Mouse (Mus musculus) lung, postnatal 0 days (tissue): ENCODE data around the gene Treh. TPM values are rescaled to one million over a fixed set of nuclear protein-coding genes. Genes with fewer than 3 reads are reported as not detected.

ENCODE experiments used
- ATAC-seq: fragments of 200-750 bp; cut with Nextera tagmentation; 2 replicates; pipeline ENCODE4 v1.8.0; 2017; ENCODE audit warnings: moderate library complexity
- DNase-seq: peaks from one replicate; pipeline ENCODE4 v3.0.0-alpha.2; 2016; ENCODE audit warnings: low spot score
- H3K27ac ChIP-seq: fragments of 300-500 bp; sonication (generic); 2 replicates; pipeline ENCODE4 v1.5.1; 2014; ENCODE audit warnings: antibody characterized with exemption, mild to moderate bottlenecking, low read length, mixed read lengths
- H3K27me3 ChIP-seq: fragments of 300-500 bp; sonication (generic); replicated peaks from 2 replicates; pipeline ENCODE4 v1.6.1; 2014; ENCODE audit warnings: low read length, mixed read lengths; ENCODE audit not compliant: insufficient read depth
- H3K36me3 ChIP-seq: fragments of 300-500 bp; sonication (generic); 2 replicates; pipeline ENCODE4 v1.6.1; 2014; ENCODE audit warnings: low read length, mixed read lengths; ENCODE audit not compliant: insufficient read depth
- H3K4me1 ChIP-seq: fragments of 300-500 bp; sonication (generic); 2 replicates; pipeline ENCODE4 v1.6.1; 2014; ENCODE audit warnings: antibody characterized with exemption, low read depth, low read length, mixed read lengths; ENCODE audit not compliant: insufficient read depth
- H3K4me2 ChIP-seq: fragments of 300-500 bp; sonication (generic); replicated peaks from 2 replicates; pipeline ENCODE4 v1.6.1; 2014; ENCODE audit warnings: low read depth, mild to moderate bottlenecking, low read length, moderate library complexity, mixed read lengths
- H3K4me3 ChIP-seq: fragments of 300-500 bp; sonication (generic); 2 replicates; pipeline ENCODE4 v1.5.1; 2014; ENCODE audit warnings: low read depth, low read length
- H3K9ac ChIP-seq: fragments of 300-500 bp; sonication (generic); replicated peaks from 2 replicates; pipeline ENCODE4 v1.6.1; 2014; ENCODE audit warnings: low read depth, mild to moderate bottlenecking
- H3K9me3 ChIP-seq: fragments of 300-500 bp; sonication (generic); 2 replicates; pipeline ENCODE4 v1.6.1; 2016; ENCODE audit warnings: low read length, mixed read lengths
- CTCF ChIP-seq: IDR thresholded peaks from 2 replicates; pipeline ENCODE4 v1.5.1; 2016; ENCODE audit warnings: antibody characterized with exemption, mild to moderate bottlenecking
- EP300 ChIP-seq: IDR thresholded peaks from 2 replicates; pipeline ENCODE4 v1.6.1; 2016; ENCODE audit warnings: antibody characterized with exemption, mild to moderate bottlenecking, control low read depth
- WGBS: fragments of 180-500 bp; shearing (Covaris S2); extraction: QIAGEN DNeasy Blood & Tissue Kit; methylation state at CpG from one replicate; pipeline ENCODE4 v1.1.7; 2014; 5-methylcytosine and 5-hydroxymethylcytosine counted together
- polyA plus RNA-seq: library from polyadenylated mRNA; unstranded; fragments of >200 nt; fragmentation: Nextera tagmentation; extraction: Ambion mirVana; gene quantifications from 2 replicates; pipeline ENCODE4 v1.2.1, GENCODE M21; 2015

The Treh gene
- polyA plus RNA-seq, 1 experiment from 2014 or later: not detected

- Histone ChIP-seq H3K27me3 (no peaks in the 10 kb centered on the region), H3K4me1 (no peaks in the 10 kb centered on the region), H3K9me3 (no peaks in the 10 kb centered on the region), H3K36me3 (peaks cover 10% of the 10 kb centered on the region; the same call in 1 of the 2 replicates), H3K9ac (no peak overlapping the region), H3K4me3 (no peak overlapping the region), H3K27ac (no peak overlapping the region), H3K4me2 (no peak overlapping the region)
- TF ChIP-seq CTCF (no peak), EP300 (no peak)
- DNase-seq: no peak
- WGBS: 77% methylated on average over 3 of the region's 3 CpGs
- ATAC-seq: no peak
Observed at GRCm38 (mm10) chr9:44640646-44641357, 32.2 kb upstream of the Treh start.

GRCm38 (mm10) chr9:44641616-44642015 lies 31.4 kb upstream of the Treh start:
- Histone ChIP-seq H3K9ac (no peak overlapping the region), H3K4me3 (no peak overlapping the region), H3K27ac (no peak overlapping the region), H3K9me3 (no peaks in the 10 kb centered on the region), H3K27me3 (no peaks in the 10 kb centered on the region), H3K36me3 (peaks cover 4% of the 10 kb centered on the region; the same call in 1 of the 2 replicates), H3K4me2 (no peak overlapping the region), H3K4me1 (no peaks in the 10 kb centered on the region)
- ATAC-seq (no peak), DNase-seq (no peak)
- TF ChIP-seq CTCF (no peak), EP300 (no peak)
- 89% methylated on average over 2 of the region's 2 CpGs for WGBS

- H3K4me3 ChIP-seq: no peak overlapping the region
- no peak for TF ChIP-seq CTCF
- TF ChIP-seq EP300: no peak
- no peak for ATAC-seq
- no peaks in the 10 kb centered on the region for H3K27me3 ChIP-seq
- 94% methylated on average over 7 of the region's 7 CpGs for WGBS
- H3K4me1 ChIP-seq: no peaks in the 10 kb centered on the region
- H3K4me2 ChIP-seq: no peak overlapping the region
- no peaks in the 10 kb centered on the region for H3K9me3 ChIP-seq
- no peak for DNase-seq
- no peaks in the 10 kb centered on the region for H3K36me3 ChIP-seq
- no peak overlapping the region for H3K9ac ChIP-seq
- H3K27ac ChIP-seq: no peak overlapping the region
Observed at GRCm38 (mm10) chr9:44643103-44643502, 29.9 kb upstream of the Treh start.

GRCm38 (mm10) chr9:44644186-44644585 lies 28.8 kb upstream of the Treh start:
- 74% methylated on average over 2 of the region's 2 CpGs for WGBS
- ATAC-seq: no peak

GRCm38 (mm10) chr9:44645481-44645880 lies 27.6 kb upstream of the Treh start:
- DNase-seq (peak; percentile 58), ATAC-seq (peak; percentile 83)
- 33% methylated on average over 5 of the region's 5 CpGs for WGBS
- Histone ChIP-seq H3K27me3 (no peaks in the 10 kb centered on the region), H3K27ac (no peak overlapping the region), H3K36me3 (no peaks in the 10 kb centered on the region), H3K4me2 (no peak overlapping the region), H3K9ac (no peak overlapping the region), H3K4me1 (no peaks in the 10 kb centered on the region), H3K9me3 (no peaks in the 10 kb centered on the region), H3K4me3 (no peak overlapping the region)
- peak; percentile 48 for TF ChIP-seq CTCF
- TF ChIP-seq EP300: no peak

More at GRCm38 (mm10) chr9:44644186-44644585, 28.8 kb upstream of the Treh start:
- Histone ChIP-seq H3K4me2 (no peak overlapping the region), H3K27me3 (no peaks in the 10 kb centered on the region), H3K9me3 (no peaks in the 10 kb centered on the region), H3K4me3 (no peak overlapping the region), H3K4me1 (no peaks in the 10 kb centered on the region), H3K9ac (no peak overlapping the region), H3K36me3 (no peaks in the 10 kb centered on the region), H3K27ac (no peak overlapping the region)
- DNase-seq: no peak
- TF ChIP-seq CTCF: no peak
- no peak for TF ChIP-seq EP300

GRCm38 (mm10) chr9:44645924-44646323 lies 27.1 kb upstream of the Treh start:
- no peak overlapping the region for H3K4me2 ChIP-seq
- TF ChIP-seq EP300: no peak
- no peak for TF ChIP-seq CTCF
- 54% methylated on average over 15 of the region's 15 CpGs for WGBS

More at GRCm38 (mm10) chr9:44645924-44646323, 27.1 kb upstream of the Treh start:
- DNase-seq (no peak), ATAC-seq (peak; percentile 36; the same call in 1 of the 2 replicates)
- Histone ChIP-seq H3K4me1 (no peaks in the 10 kb centered on the region), H3K36me3 (no peaks in the 10 kb centered on the region), H3K4me3 (no peak overlapping the region), H3K9ac (no peak overlapping the region), H3K27ac (no peak overlapping the region), H3K27me3 (no peaks in the 10 kb centered on the region), H3K9me3 (no peaks in the 10 kb centered on the region)
